Mouse (Mus musculus): ENCODE data around the gene Npas1.
A peak's percentile ranks its signal among the peaks of the same experiment; 100 is the strongest.

The Npas1 gene

GRCm38 (mm10) chr7:16477628-16478027 is at the start of gene Npas1:
Gene Npas1, minus strand, starts transcription at chr7:16477728.
- DNase-seq: no peak

- peak; percentile 25 for DNase-seq
These were observed 48.5 kb upstream of the Npas1 start for GRCm38 (mm10) chr7:16525995-16526394.

GRCm38 (mm10) chr7:16525448-16525847 is 47.9 kb upstream of the Npas1 start:
- DNase-seq: no peak

GRCm38 (mm10) chr7:16524308-16524707 is 46.8 kb upstream of the Npas1 start:
- peak; percentile 31 for DNase-seq

GRCm38 (mm10) chr7:16519310-16519709 is 41.8 kb upstream of the Npas1 start:
- no peak for DNase-seq

- no peak for DNase-seq
These were observed 39.7 kb upstream of the Npas1 start for GRCm38 (mm10) chr7:16517198-16517597.

GRCm38 (mm10) chr7:16507284-16507683 is 29.8 kb upstream of the Npas1 start:
- peak; percentile 80 for DNase-seq

- DNase-seq: no peak
These were observed 27.7 kb upstream of the Npas1 start for GRCm38 (mm10) chr7:16505226-16505593.

GRCm38 (mm10) chr7:16504573-16505225 is 27.2 kb upstream of the Npas1 start:
- no peak for DNase-seq

- DNase-seq: no peak
These were observed 24.0 kb upstream of the Npas1 start for GRCm38 (mm10) chr7:16501571-16501970.

GRCm38 (mm10) chr7:16499671-16500104 is 22.2 kb upstream of the Npas1 start:
- DNase-seq: no peak

- no peak for DNase-seq
These were observed 18.7 kb upstream of the Npas1 start for GRCm38 (mm10) chr7:16496260-16496659.

- DNase-seq: peak; percentile 72
These were observed 15.8 kb upstream of the Npas1 start for GRCm38 (mm10) chr7:16493361-16493760.

- DNase-seq: no peak
These were observed 14.7 kb upstream of the Npas1 start for GRCm38 (mm10) chr7:16492211-16492610.

- DNase-seq: peak; percentile 73
These were observed 14.2 kb upstream of the Npas1 start for GRCm38 (mm10) chr7:16491759-16492158.

- DNase-seq: peak; percentile 56
These were observed 12.4 kb upstream of the Npas1 start for GRCm38 (mm10) chr7:16489948-16490347.

- DNase-seq: no peak
These were observed 11.3 kb upstream of the Npas1 start for GRCm38 (mm10) chr7:16488816-16489215.

GRCm38 (mm10) chr7:16476600-16476989 is 933 bp downstream of the Npas1 start:
- DNase-seq: peak; percentile 47

- DNase-seq: no peak
These were observed 1.5 kb downstream of the Npas1 start for GRCm38 (mm10) chr7:16475764-16476599.

GRCm38 (mm10) chr7:16475321-16475720 is 2.2 kb downstream of the Npas1 start:
- no peak for DNase-seq

- peak; percentile 65 for DNase-seq
These were observed 3.1 kb downstream of the Npas1 start for GRCm38 (mm10) chr7:16474445-16474844.

- DNase-seq: no peak
These were observed 3.7 kb downstream of the Npas1 start for GRCm38 (mm10) chr7:16473847-16474246.

- DNase-seq: no peak
These were observed 5.3 kb downstream of the Npas1 start for GRCm38 (mm10) chr7:16472116-16472709.

GRCm38 (mm10) chr7:16471549-16471948 is 6.0 kb downstream of the Npas1 start:
- peak; percentile 40 for DNase-seq

Measured in lung, postnatal 10 days (tissue).